Mouse (Mus musculus) CH12.LX (cell line): ENCODE measurements around the gene Hist1h2ap. TPM values are rescaled to one million over a fixed set of nuclear protein-coding genes. Genes with fewer than 3 reads are reported as not detected.

Experiments
- DNase-seq: peaks from one replicate; pipeline ENCODE4 v3.0.0-alpha.2; 2013; ENCODE audit errors: extremely low read depth
- H3K27ac ChIP-seq: 2 replicates; pipeline ENCODE4 v1.5.1; 2012; ENCODE audit warnings: low read depth, mild to moderate bottlenecking, control low read depth, moderate library complexity; ENCODE audit not compliant: insufficient read depth
- H3K27me3 ChIP-seq: replicated peaks from 2 replicates; pipeline ENCODE3; 2012; ENCODE audit warnings: inconsistent platforms
- H3K36me3 ChIP-seq, 2 experiments: replicated peaks in 1 of 2; 2 replicates each; pipeline versions ENCODE3 to v1.6.1; 2012; ENCODE audit warnings: inconsistent platforms in 1 of 2, low read length in 1 of 2, mild to moderate bottlenecking in 1 of 2, mixed read lengths in 1 of 2, moderate library complexity in 1 of 2; ENCODE audit not compliant: control insufficient read depth in 1 of 2, insufficient read depth in 1 of 2
- H3K4me1 ChIP-seq, 2 experiments: 2 replicates each; pipeline ENCODE4 v1.6.1; 2012; ENCODE audit warnings: inconsistent platforms in 1 of 2, moderate library complexity in 1 of 2; ENCODE audit not compliant: insufficient read depth in 2 of 2, control insufficient read depth in 1 of 2
- H3K4me2 ChIP-seq: 2 replicates; pipeline ENCODE4 v1.6.1; 2012; ENCODE audit warnings: low read depth, mild to moderate bottlenecking, control low read depth; ENCODE audit not compliant: poor library complexity, insufficient read depth, severe bottlenecking
- H3K4me3 ChIP-seq, 3 experiments: fragments of 150-350 bp in 1 of 3; sonication (generic) in 1 of 3; replicated peaks in 1 of 3; 2 replicates each; pipeline versions ENCODE3 to v1.5.1; 2011 to 2012; ENCODE audit warnings: low read depth in 2 of 3, low read length in 2 of 3, mild to moderate bottlenecking in 2 of 3, moderate library complexity in 2 of 3, control low read depth in 1 of 3, improper control_type of control experiment in 1 of 3, inconsistent platforms in 1 of 3, mixed read lengths in 1 of 3; ENCODE audit not compliant: poor library complexity in 1 of 3
- H3K79me2 ChIP-seq: replicated peaks from 2 replicates; pipeline ENCODE4 v1.6.1; 2012; ENCODE audit warnings: mild to moderate bottlenecking, moderate library complexity; ENCODE audit not compliant: control insufficient read depth, poor library complexity, insufficient read depth, severe bottlenecking; ENCODE audit errors: extremely low read depth
- H3K9ac ChIP-seq: 2 replicates; pipeline ENCODE4 v1.6.1; 2012; ENCODE audit warnings: low read depth, mild to moderate bottlenecking, control low read depth, moderate library complexity; ENCODE audit not compliant: insufficient read depth
- H3K9me3 ChIP-seq: replicated peaks from 2 replicates; pipeline ENCODE3; 2012; ENCODE audit warnings: low read length, inconsistent platforms, mixed read lengths
- BHLHE40 ChIP-seq: IDR thresholded peaks from 2 replicates; pipeline ENCODE4 v1.6.1; 2011; ENCODE audit warnings: mild to moderate bottlenecking, low read depth, low read length, improper control_type of control experiment
- CHD1 ChIP-seq: IDR thresholded peaks from 2 replicates; pipeline ENCODE4 v1.6.1; 2012; ENCODE audit warnings: low read depth, low read length, improper control_type of control experiment, inconsistent platforms
- CHD2 ChIP-seq: IDR thresholded peaks from 2 replicates; pipeline ENCODE4 v1.6.1; 2011; ENCODE audit warnings: low read length, improper control_type of control experiment
- CTCF ChIP-seq, 2 experiments: IDR thresholded peaks in 1 of 2; conservative IDR thresholded peaks in 1 of 2; 2 replicates each; pipeline ENCODE4 v1.5.1; 2011 to 2012; ENCODE audit warnings: low read depth in 2 of 2, low read length in 2 of 2, improper control_type of control experiment in 1 of 2, inconsistent platforms in 1 of 2, mild to moderate bottlenecking in 1 of 2, moderate library complexity in 1 of 2
- E2F4 ChIP-seq: IDR thresholded peaks from 2 replicates; pipeline ENCODE4 v1.6.1; 2011; ENCODE audit warnings: low read depth, low read length, improper control_type of control experiment; ENCODE audit not compliant: insufficient replicate concordance
- HCFC1 ChIP-seq: IDR thresholded peaks from 2 replicates; pipeline ENCODE4 v1.6.1; 2012; ENCODE audit warnings: low read depth, mild to moderate bottlenecking, inconsistent platforms, low read length, improper control_type of control experiment
- IRF4 ChIP-seq: IDR thresholded peaks from 2 replicates; pipeline ENCODE4 v1.6.1; 2014; ENCODE audit warnings: low read depth, mild to moderate bottlenecking, inconsistent platforms, low read length, improper control_type of control experiment
- JUN ChIP-seq: IDR thresholded peaks from 2 replicates; pipeline ENCODE4 v1.6.1; 2011; ENCODE audit warnings: low read depth, mild to moderate bottlenecking, low read length, improper control_type of control experiment, moderate library complexity; ENCODE audit not compliant: insufficient read depth
- JUND ChIP-seq: conservative IDR thresholded peaks from 2 replicates; pipeline ENCODE4 v1.6.1; 2011; ENCODE audit warnings: low read depth, low read length, improper control_type of control experiment
- KAT2A ChIP-seq: IDR thresholded peaks from 2 replicates; pipeline ENCODE4 v1.6.1; 2012; ENCODE audit warnings: low read length, improper control_type of control experiment, inconsistent platforms; ENCODE audit not compliant: insufficient replicate concordance
- MAX ChIP-seq: IDR thresholded peaks from 2 replicates; pipeline ENCODE4 v1.6.1; 2011; ENCODE audit warnings: low read length, improper control_type of control experiment
- MEF2A ChIP-seq: IDR thresholded peaks from 2 replicates; pipeline ENCODE4 v1.6.1; 2014; ENCODE audit warnings: low read depth, mild to moderate bottlenecking, inconsistent platforms, low read length, improper control_type of control experiment, borderline replicate concordance
- MXI1 ChIP-seq: IDR thresholded peaks from 2 replicates; pipeline ENCODE4 v1.6.1; 2011; ENCODE audit warnings: mild to moderate bottlenecking, low read depth, low read length, improper control_type of control experiment
- NELFE ChIP-seq: IDR thresholded peaks from 2 replicates; pipeline ENCODE4 v1.6.1; 2011; ENCODE audit warnings: low read depth, low read length, improper control_type of control experiment
- RAD21 ChIP-seq: IDR thresholded peaks from 2 replicates; pipeline ENCODE4 v1.6.1; 2011; ENCODE audit warnings: low read depth, mild to moderate bottlenecking, low read length, improper control_type of control experiment, moderate library complexity
- RCOR1 ChIP-seq: conservative IDR thresholded peaks from 2 replicates; pipeline ENCODE4 v1.6.1; 2012; ENCODE audit warnings: low read depth, mild to moderate bottlenecking, inconsistent platforms, low read length, improper control_type of control experiment
- SIN3A ChIP-seq: IDR thresholded peaks from 2 replicates; pipeline ENCODE4 v1.6.1; 2012; ENCODE audit warnings: low read length, improper control_type of control experiment, inconsistent platforms
- SMC3 ChIP-seq: IDR thresholded peaks from 2 replicates; pipeline ENCODE4 v1.6.1; 2011; ENCODE audit warnings: low read depth, low read length, improper control_type of control experiment
- TBP ChIP-seq: conservative IDR thresholded peaks from 2 replicates; pipeline ENCODE4 v1.6.1; 2011; ENCODE audit warnings: low read depth, low read length, improper control_type of control experiment
- UBTF ChIP-seq: IDR thresholded peaks from 2 replicates; pipeline ENCODE4 v1.6.1; 2012; ENCODE audit warnings: low read depth, mild to moderate bottlenecking, inconsistent platforms, low read length, improper control_type of control experiment, moderate library complexity
- USF1 ChIP-seq: IDR thresholded peaks from 2 replicates; pipeline ENCODE4 v1.6.1; 2014; ENCODE audit warnings: low read depth, mild to moderate bottlenecking, inconsistent platforms, low read length, improper control_type of control experiment
- USF2 ChIP-seq: conservative IDR thresholded peaks from 2 replicates; pipeline ENCODE4 v1.6.1; 2011; ENCODE audit warnings: low read depth, low read length, improper control_type of control experiment
- ZMIZ1 ChIP-seq: IDR thresholded peaks from 2 replicates; pipeline ENCODE4 v1.6.1; 2012; ENCODE audit warnings: low read depth, mild to moderate bottlenecking, inconsistent platforms, low read length, improper control_type of control experiment
- ZNF384 ChIP-seq: IDR thresholded peaks from 2 replicates; pipeline ENCODE4 v1.6.1; 2012; ENCODE audit warnings: low read depth, low read length, improper control_type of control experiment, inconsistent platforms
- dilution Hi-C: fragments of 300-500 bp; cut with MboI; formaldehyde crosslinking; loops from 2 replicates; pipeline ENCODE4 v1.14.3; 2020; ENCODE audit warnings: low sequenced_read_pairs; ENCODE audit not compliant: extremely low pct_unique_long_range_greater_than_20kb, extremely low pct_ligation_motif_present
- in situ Hi-C: fragments of 300-500 bp; cut with MboI; formaldehyde crosslinking; loops from 3 replicates; pipeline ENCODE4 v1.14.3; 2019; ENCODE audit warnings: low sequenced_read_pairs, low pct_ligation_motif_present, low pct_unique_long_range_greater_than_20kb, mixed read lengths
- polyA plus RNA-seq: library from polyadenylated mRNA; unstranded; fragments of >175 nt; gene quantifications from 2 replicates; pipeline ENCODE4 v1.2.1, GENCODE M21; 2012; ENCODE audit warnings: low read depth; ENCODE audit not compliant: insufficient read length
- total RNA-seq, 2 experiments: library from RNA; depleted of rRNA; stranded (reverse); fragments of 300-350 nt in 1 of 2; fragments of >200 nt in 1 of 2; gene quantifications; 2 replicates each; pipeline ENCODE4 v1.2.3; 2012 to 2014

The Hist1h2ap gene
- total and polyA plus RNA-seq, 3 experiments, result 66.8 to 2,951 (median 447) TPM

GRCm38 (mm10) chr13:21790601-21791283 lies 42.6 kb downstream of the Hist1h2ap start:
- peaks cover 0 to 14% of the 10 kb centered on the region in 2 experiments; a peak in 2 of 4 replicates for H3K4me1 ChIP-seq
- H3K27me3 ChIP-seq, result no peaks in the 10 kb centered on the region
- no peak overlapping the region for H3K4me3 ChIP-seq
- in situ Hi-C loops, result no loop called here
- no peak overlapping the region for H3K9ac ChIP-seq
- H3K9me3 ChIP-seq, result no peaks in the 10 kb centered on the region
- H3K36me3 ChIP-seq, result no peaks in the 10 kb centered on the region
- TF ChIP-seq CHD2 (no peak), MAX (no peak), TBP (no peak), ZNF384 (no peak), HCFC1 (no peak), RCOR1 (no peak), SMC3 (no peak), CHD1 (no peak), JUND (no peak), NELFE (no peak), UBTF (no peak), IRF4 (no peak), JUN (no peak), BHLHE40 (no peak)
- DNase-seq, result no peak
- no peak overlapping the region for H3K27ac ChIP-seq
- dilution Hi-C loops, result no loop called here
- H3K79me2 ChIP-seq, result no peaks in the 10 kb centered on the region
- no peak overlapping the region for H3K4me2 ChIP-seq

- DNase-seq, result no peak
- Histone ChIP-seq H3K79me2 (no peaks in the 10 kb centered on the region), H3K4me1 (peaks cover 0 to 21% of the 10 kb centered on the region in 2 experiments; a peak in 2 of 4 replicates), H3K9ac (no peak overlapping the region), H3K9me3 (no peaks in the 10 kb centered on the region), H3K36me3 (no peaks in the 10 kb centered on the region), H3K4me3 (no peak overlapping the region), H3K4me2 (no peak overlapping the region), H3K27ac (no peak overlapping the region)
- dilution Hi-C loops (no loop called here), in situ Hi-C loops (no loop called here)
- no peak for TF ChIP-seq KAT2A
- no peak for TF ChIP-seq MXI1
- TF ChIP-seq USF2, result no peak
- no peak for TF ChIP-seq JUND
- TF ChIP-seq ZNF384, result no peak
- TF ChIP-seq USF1, result no peak
- no peak for TF ChIP-seq CTCF (conservative IDR thresholded peaks at IDR 0.05 in 1 of 2, IDR thresholded peaks at IDR 0.05 in 1 of 2; ENCODE audit: low read depth in 2 of 2, low read length in 2 of 2)
- TF ChIP-seq E2F4, result no peak
- no peak for TF ChIP-seq MEF2A
- no peak for TF ChIP-seq MAX
- TF ChIP-seq SIN3A, result no peak
- TF ChIP-seq BHLHE40, result no peak
- no peak for TF ChIP-seq RAD21
- TF ChIP-seq ZMIZ1, result no peak
- TF ChIP-seq, all 38 proteins: peak for 0
- H3K27me3 ChIP-seq, result no peaks in the 10 kb centered on the region
Observed at GRCm38 (mm10) chr13:21789925-21790324, 43.4 kb downstream of the Hist1h2ap start.
